Mouse (Mus musculus) induced T-regulatory cell, adult 2 months (primary cell): ENCODE data around the gene Rps21.

Experiments
- DNase-seq: peaks from one replicate; pipeline ENCODE4 v3.0.0-alpha.2; 2012; ENCODE audit warnings: low read depth

The Rps21 gene

DNA sequence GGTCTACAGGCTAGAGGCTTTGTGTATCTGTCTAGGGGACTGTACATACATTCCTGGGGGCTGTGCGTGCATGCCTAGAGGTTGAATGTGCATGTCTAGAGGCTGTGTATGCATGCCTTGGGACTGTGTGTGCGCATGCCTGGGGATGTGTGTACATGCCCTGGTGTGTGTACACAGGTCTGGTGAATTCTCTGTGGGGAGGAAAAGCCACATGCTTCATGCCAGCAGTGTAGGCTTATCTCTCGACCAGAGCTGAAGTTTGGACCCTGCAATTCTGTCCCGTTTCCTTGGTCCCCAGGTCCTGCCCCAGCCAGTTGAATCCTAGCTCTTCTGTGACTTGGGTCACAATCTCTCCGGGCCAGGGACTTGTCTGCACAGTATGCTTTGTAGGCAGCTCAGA is 34.4 kb downstream of the Rps21 start:
- DNase-seq = no peak

DNA sequence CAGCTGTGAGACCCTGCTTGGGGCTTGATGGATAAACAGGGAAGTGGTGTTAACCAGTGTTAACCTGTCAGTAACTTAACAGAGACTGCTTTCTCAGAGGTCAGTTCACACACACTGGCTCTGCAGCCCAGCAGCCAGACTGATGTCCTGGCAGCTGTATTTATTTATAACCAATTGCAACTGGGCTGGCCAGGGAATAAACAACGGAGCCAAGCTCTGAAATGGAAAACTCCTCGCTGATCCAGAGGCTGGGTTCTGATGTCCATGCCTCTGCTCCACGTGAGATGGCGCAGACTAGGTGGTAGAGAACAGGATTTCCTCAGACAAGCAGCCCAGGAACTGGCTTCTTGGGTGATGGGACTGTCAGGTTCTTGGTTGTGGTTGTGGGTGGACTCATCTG is 34.8 kb downstream of the Rps21 start:
- DNase-seq = no peak

DNA sequence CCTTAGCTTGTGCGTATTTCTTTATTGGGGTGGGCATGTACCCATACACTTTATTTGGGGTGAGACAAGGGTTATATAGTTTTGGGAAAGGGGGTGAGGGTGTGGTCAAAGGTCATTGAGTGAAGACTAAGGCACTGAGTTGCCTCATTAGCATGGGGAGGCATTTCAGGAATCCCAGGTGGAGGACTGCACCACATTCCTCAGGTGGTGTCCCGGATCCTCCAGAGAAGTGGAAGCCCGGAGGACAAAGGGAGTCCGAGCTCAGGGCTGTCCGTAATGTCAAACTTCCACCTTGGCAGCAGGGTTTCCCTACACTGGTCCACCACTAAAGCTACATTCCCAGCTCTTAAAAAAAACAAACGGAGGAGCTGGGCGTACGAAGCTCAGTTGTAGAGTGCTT is 35.7 kb downstream of the Rps21 start:
- DNase-seq = no peak

DNA sequence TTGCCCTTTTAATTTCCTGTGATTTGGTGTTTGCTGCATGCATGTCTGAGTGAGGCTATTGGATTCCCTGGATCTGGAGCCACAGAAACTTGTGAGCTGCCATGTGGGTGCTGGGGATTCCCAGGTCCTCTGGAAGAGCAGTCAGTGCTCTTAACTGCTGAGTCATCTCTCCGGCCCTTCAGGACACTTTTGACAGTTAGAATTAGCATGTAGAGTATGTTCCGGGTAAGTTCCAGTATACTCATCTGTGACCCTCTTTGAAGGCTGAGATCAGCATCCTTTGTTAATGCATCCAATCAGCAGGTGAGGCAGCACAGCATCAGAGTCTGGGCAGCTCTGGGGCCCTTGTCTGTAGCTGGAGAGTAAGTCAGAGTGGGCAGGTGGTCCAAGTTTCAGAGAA is 43.1 kb downstream of the Rps21 start:
- no peak for DNase-seq

DNA sequence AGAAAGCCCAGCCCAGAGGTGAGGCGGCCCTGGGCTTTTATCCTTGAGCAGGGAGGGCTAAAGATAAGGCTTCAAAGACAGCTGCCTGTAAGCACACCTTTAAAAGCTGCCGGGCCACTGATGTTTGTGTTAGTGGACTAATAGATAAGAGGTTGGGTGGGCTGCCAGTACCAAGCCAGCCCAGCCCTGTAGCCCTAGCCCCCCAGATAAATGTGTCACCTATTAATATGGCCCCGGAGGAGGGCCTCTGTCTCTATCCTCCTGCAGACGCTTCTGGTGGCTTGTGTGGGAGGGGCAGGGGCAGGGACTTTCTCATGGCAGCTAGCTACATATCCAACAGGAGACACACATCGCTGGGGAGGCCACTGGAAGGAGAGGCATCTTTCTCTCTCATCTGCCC is 43.6 kb downstream of the Rps21 start:
- DNase-seq = no peak

DNA sequence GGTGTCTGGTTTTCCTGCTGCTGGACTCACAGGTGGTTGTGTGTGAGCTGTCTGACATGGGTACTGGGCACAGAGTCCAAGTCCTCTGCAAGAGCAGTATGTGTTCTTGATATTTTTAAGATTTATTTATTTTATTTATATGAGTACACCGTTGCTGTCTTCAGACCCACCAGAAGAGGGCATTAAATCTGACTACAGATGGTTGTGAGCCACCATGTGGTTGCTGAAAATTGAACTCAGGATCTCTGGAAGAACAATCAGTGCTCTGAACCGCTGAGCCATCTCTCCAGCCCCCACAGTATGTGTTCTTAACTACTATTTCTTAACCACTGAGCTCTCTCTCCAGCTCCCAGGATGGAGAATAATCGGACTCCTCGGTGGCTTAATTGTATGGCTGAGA is 45.0 kb downstream of the Rps21 start:
- no peak for DNase-seq

DNA sequence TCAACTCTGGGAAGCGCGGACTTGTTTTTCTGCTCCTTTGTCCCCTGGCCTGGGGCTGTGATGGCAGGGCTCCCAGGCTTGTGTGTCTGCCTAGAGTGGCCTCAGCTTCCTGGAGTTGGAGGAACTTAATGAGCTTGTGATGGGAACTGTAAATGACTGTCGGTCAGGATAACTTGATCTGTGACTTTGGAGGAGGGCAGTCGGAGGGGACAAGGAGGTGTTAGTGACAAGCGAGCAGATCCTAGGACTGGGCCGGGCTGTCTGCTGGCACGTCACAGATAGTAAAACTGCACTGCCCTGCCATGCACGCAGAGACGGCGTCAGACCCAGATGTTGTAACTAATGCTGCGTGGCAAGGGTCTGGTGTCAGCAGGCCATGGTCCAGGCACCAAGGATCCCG is 46.3 kb downstream of the Rps21 start:
- no peak for DNase-seq

DNA sequence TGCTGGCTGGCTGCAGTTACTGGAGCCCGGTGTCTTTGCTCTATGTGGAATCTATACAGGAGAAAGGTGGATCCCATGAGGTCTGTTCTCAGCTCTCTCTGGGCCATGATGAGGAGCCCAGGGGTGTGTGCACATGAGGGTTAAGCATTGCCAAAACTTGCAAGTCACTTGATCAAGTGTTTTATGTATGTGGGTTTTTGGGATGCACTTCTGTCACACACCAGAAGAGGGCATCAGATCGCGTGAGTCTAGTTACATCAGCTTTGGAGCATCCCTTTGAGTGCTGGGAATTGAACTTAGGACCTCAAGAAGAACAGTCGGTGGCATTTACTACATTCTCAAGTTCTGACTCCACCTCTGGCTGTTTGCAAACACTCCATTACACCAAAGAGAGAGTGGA is 47.4 kb downstream of the Rps21 start:
- peak; percentile 12 for DNase-seq

DNA sequence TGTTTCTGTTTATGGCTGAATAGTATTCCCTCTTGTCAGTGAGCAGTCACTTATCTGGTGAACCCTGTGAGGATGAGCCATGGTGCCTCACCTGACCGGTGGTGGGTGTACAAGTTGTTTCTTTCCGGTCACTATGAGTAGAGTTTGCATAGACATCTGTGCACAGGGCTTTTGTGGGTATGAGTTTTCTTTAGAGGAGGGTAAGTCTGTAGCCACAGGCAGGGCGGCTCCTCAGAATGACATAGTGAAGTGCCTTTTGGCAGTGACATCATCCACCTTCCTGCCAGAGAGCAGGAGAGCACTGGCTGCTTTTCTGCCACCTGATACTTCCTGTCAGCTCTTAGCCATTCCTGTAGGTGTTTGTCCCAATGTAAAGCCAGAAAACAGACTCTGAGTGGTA is 48.3 kb downstream of the Rps21 start:
- DNase-seq = peak; percentile 67

DNA sequence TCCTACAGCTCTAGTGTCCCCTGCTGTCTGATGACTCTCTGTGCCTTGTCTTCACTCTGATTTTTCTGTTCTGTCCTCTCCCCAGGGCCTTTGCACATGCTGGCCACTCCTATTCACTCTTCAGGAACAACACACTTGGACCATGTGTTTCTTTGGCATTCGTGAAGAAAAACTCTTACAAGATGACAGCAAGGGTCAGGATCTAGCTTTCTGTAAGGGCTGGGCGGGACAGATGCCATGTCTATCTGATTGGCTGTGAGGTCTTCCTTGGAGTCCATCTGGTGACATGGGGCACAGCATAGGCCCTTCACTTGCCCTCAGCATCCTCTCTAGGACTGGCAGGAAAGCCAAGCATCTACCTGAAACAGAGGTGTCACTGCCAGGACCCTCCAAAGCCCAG is 48.8 kb downstream of the Rps21 start:
- DNase-seq = no peak

DNA sequence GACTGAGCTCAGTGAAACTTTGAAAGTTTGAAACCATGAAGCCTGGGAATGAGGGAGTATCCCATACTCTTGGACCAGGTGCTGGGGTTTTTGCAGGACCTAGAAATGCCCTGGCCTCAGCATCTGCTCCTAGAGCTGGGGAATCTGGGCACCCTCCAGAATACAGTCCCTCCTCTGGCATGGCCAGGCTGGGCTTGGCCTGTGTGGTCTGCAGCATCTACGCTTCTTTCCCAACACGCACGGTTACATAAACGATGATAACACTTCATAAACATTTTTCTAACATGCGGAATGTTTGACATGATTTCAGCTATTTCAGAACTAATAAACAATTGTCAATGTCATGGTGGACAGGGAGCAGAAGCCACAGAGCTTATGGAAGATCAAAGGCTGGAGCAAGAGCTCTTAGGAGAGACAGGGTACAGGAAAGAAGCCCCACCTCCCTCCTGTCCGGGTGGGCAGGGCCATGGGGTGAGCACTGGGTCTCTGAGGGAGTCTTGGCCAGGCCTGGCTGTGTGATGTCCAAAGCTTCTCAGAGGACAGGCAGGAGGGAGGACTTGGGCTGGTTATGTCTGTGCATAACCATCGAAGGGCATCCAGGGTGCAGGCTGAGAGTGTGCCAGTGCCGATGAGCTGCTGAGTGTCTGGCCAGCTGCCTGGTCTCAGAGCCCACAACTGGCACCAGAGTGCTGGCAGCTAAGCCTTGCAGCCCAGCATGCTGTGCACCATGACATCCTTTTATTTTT is 49.4 kb downstream of the Rps21 start:
- DNase-seq = no peak

DNA sequence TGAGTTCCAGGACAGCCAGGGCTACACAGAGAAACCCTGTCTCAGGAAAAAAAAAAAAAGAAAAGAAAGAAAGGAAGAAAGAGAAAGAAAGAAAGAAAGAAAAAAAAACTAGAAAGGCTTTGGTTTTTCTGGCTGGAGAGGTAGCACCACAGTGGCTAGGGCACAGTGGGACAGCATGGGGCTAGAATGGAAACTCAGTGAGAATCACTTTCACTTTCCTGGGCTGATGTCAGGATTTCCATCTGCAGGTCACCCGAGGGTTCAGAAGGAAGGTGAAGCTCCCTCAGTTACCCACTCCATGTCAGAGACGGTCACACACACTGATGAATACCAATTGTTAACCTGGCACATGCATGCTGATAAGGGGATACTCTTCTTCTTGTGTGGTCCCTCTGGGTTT is 50.5 kb downstream of the Rps21 start:
- peak; percentile 45 for DNase-seq
